Mouse (Mus musculus): ENCODE results near the gene Egfem1.
A peak's percentile ranks its signal among the peaks of the same experiment; 100 is the strongest.

Gene Egfem1

DNA sequence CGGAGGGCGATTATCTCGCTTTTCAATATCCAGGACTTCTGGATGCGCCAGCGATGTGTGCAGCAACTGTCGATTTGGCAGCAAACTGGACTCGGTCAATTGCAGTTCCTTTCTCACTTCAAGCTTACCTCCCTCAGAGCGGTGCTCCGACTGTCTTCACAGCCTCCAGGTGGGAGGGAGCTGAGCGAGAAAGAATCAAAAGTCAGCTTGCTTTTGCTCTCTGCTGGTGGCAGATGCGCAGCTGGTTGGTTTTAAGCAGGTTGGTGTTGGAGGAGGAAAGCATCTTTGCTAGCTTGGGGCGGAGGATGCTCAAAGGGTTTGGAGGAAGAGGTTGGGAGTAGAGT is at the start of gene Egfem1:
Egfem1 (plus strand) TSS at position 72 of the 344 bp plus-strand sequence.
- DNase-seq, result no peak

GRCm38 (mm10) chr3:29033107-29033506 is 48.7 kb upstream of the Egfem1 start:
- DNase-seq, result no peak

GRCm38 (mm10) chr3:29036146-29036545 is 45.7 kb upstream of the Egfem1 start:
- no peak for DNase-seq

DNA sequence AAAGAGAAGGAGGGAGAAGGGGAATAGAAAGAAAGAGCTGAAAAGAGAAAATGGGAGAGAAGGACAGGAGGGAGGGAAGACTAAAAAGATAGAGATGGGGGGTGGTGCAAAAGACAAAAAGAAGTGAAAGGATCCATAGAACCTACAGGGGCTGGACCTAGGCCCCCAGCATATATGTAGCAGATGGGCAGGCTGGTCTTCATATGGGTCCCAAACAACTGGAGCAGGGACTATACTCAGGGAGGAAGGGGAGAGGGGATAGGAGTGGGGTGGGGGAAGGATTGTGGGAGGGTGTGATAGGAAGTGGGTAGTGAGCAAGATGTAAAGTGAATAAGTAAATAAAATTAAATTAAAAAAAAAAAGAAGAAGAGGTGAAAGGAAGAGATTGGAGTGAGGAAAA is 45.2 kb upstream of the Egfem1 start:
- no peak for DNase-seq

GRCm38 (mm10) chr3:29040064-29040463 is 41.8 kb upstream of the Egfem1 start:
- no peak for DNase-seq

- no peak for DNase-seq
Observed at GRCm38 (mm10) chr3:29046281-29046680, 35.5 kb upstream of the Egfem1 start.

GRCm38 (mm10) chr3:29047273-29047932 is 34.4 kb upstream of the Egfem1 start:
- peak; percentile 23 for DNase-seq

- DNase-seq, result no peak
Observed at GRCm38 (mm10) chr3:29063156-29063555, 18.7 kb upstream of the Egfem1 start.

DNA sequence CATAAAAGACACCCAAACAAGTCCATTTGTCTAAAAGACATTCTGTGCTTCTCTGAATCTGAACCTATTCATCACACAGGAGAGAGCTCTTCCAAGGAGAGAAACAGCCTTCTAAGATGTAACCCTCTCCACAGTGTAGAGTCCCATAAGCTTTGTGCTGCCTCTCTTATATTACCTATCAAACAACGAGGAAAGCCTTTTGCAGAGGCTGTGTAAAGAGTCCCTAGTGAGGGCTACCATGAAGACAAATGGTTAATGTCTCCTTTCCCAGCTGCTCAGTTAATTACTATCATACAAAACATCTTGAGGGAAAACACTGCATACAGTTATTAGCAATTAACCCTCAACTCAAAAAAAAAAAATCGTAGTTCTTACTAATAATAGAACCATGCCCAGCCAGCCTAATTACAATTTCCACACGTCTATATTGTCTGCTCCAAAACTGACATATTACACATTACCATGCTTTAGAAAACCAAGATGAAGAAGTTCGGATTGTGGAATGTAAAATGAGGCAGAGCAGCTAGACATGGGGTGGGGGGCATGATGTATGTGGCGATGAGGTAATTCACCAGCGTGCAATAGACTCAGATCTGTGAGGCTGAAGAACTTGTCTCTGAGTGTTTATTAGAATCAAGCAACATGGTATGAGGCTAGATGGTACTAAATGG is 13.3 kb upstream of the Egfem1 start:
- no peak for DNase-seq

- DNase-seq, result no peak
Observed at GRCm38 (mm10) chr3:29071315-29071714, 10.5 kb upstream of the Egfem1 start.

GRCm38 (mm10) chr3:29081517-29081916 is 306 bp upstream of the Egfem1 start:
- peak; percentile 47 for DNase-seq

GRCm38 (mm10) chr3:29082296-29082995 is 623 bp downstream of the Egfem1 start:
- DNase-seq, result peak; percentile 61

- DNase-seq, result no peak
Observed at GRCm38 (mm10) chr3:29082996-29083350, 1.1 kb downstream of the Egfem1 start.

DNA sequence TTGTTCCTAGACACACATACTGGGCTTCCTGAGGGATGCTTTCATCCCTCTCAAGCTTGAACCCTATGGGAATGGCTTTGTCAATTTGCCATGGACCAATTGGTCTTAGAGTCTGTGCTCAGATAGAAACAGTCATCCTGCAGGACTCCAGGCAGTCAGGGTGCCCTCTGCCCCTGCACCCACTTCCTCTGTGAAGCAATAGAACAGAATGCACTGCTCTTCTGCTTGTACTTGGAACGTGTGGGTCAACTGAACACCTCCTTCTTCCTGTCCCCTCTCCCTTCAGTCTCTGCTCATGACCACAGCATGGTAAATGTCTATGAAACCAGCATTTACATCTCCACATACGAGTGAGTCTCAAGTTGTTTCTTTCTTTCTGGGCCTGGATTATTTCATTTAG is 16.6 kb downstream of the Egfem1 start:
- no peak for DNase-seq

GRCm38 (mm10) chr3:29106016-29106723 is 24.3 kb downstream of the Egfem1 start:
- DNase-seq, result no peak

- no peak for DNase-seq
Observed at GRCm38 (mm10) chr3:29107134-29107533, 25.3 kb downstream of the Egfem1 start.

GRCm38 (mm10) chr3:29110321-29110720 is 28.5 kb downstream of the Egfem1 start:
- DNase-seq, result no peak

- DNase-seq, result no peak
Observed at GRCm38 (mm10) chr3:29114517-29114916, 32.7 kb downstream of the Egfem1 start.

- no peak for DNase-seq
Observed at GRCm38 (mm10) chr3:29117379-29117778, 35.6 kb downstream of the Egfem1 start.

- no peak for DNase-seq
Observed at GRCm38 (mm10) chr3:29122556-29122955, 40.7 kb downstream of the Egfem1 start.

DNA sequence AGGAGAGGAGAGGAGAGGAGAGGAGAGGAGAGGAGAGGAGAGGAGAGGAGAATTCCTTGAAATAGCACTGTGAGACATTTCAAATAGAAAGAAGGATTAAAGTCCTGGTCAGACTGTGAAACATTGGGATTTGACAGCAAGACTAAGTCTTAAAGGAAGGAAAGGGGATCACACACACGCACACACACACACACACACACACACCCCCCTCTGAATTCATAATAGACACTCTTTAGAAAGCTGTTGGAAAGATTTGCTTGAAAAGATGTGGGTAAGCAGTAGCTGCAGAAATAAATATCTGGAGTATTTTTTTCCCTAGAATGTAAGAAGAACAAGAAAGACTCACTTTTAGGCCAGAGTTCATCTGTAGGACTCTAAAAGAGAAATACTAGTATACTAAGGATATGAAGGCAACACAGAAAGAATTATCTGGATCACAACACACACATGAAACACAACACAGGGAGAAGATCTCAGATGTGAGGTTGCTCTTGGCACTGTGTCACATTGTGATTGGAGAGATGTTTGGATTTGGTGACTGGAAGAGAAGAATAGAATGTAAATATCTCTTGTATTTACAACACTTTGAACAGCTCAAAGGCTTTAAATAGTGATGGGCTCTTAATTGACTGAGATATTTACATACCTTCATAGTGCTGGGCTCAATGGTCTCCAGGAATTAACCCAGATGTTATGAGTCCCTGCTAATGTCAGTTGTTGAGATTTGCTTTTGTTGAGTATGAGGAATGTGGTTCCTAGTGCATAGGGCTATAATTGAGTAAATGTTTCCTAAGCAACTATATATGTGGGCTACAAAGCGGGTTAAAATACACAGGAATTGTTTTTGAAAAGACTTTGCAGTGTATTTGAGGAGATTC is 50.5 kb downstream of the Egfem1 start:
- no peak for DNase-seq

GRCm38 (mm10) chr3:29134509-29134908 is 52.7 kb downstream of the Egfem1 start:
- DNase-seq, result no peak

All from right cerebral cortex, postnatal 25 days (tissue).